Mouse (Mus musculus): ENCODE data around the gene Hira. TPM values are rescaled to one million over a fixed set of nuclear protein-coding genes. Genes with fewer than 3 reads are reported as not detected.

The Hira gene
- polyA plus RNA-seq, 1 experiment from 2014 or later: 14.6 TPM

Other genes starting within 250 kb of the Hira start
- 6.3 and 6.5 TPM in 2 replicates for gene Sept5, start 247.1 kb upstream of the Hira start, polyA plus RNA-seq (2016; fragmentation: Nextera tagmentation; extraction: Ambion mirVana)
- gene Cldn5, start 100.2 kb upstream of the Hira start, polyA plus RNA-seq (2016; fragmentation: Nextera tagmentation; extraction: Ambion mirVana): 5.3 and 6.4 TPM in 2 replicates
- gene Ufd1, start 65.3 kb upstream of the Hira start, polyA plus RNA-seq (2016; fragmentation: Nextera tagmentation; extraction: Ambion mirVana): 71.7 and 73.0 TPM in 2 replicates
- 38.6 and 38.9 TPM in 2 replicates for gene Cdc45, start 65.0 kb upstream of the Hira start, polyA plus RNA-seq (2016; fragmentation: Nextera tagmentation; extraction: Ambion mirVana)
- gene 2510002D24Rik, start 40.5 kb upstream of the Hira start, polyA plus RNA-seq (2016; fragmentation: Nextera tagmentation; extraction: Ambion mirVana): 32.7 and 34.7 TPM in 2 replicates
- gene Gm28539, start 40.5 kb upstream of the Hira start, polyA plus RNA-seq (2016; fragmentation: Nextera tagmentation; extraction: Ambion mirVana): not detected in 2 replicates
- gene Mrpl40, start 175 bp upstream of the Hira start, polyA plus RNA-seq (2016; fragmentation: Nextera tagmentation; extraction: Ambion mirVana): 87.2 and 89.1 TPM in 2 replicates